Comparison of ENCODE assay signal across 8 mouse cellular contexts in the genomic region with DNA sequence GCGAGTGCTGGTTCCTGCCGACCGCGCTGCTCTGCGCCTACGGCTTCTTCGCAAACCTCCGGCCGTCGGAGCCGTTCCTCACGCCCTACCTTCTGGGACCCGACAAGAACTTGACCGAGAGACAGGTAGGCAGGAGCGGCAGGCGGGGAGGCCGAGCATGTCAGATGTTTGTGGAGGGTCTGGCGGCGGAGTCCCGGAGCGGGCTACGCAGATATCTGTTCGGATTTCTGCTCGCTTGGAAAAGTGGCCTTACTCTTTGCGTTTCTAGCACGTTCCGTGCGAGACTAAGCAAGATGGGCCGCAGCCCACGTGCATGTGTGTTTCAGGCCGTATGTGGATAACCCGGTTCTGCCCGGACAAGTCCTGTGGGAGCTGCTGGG. TPM values are rescaled to one million over a fixed set of nuclear protein-coding genes. Genes with fewer than 3 reads are reported as not detected.
DNase-seq lines count a peak whose midpoint lies in the region; ATAC-seq and TF ChIP-seq lines count a peak whose summit lies in the region.

No protein-coding gene starts in this region.

- peak overlapping the region; percentile 75 for H3K4me2 ChIP-seq in lung, embryonic 14.5 days
- H3K4me2 ChIP-seq in liver, embryonic 16.5 days (ENCODE audit: low read depth, low read length), result peak overlapping the region; percentile 93
- peak overlapping the region; percentile 91 for H3K4me2 ChIP-seq in stomach, postnatal 0 days (replicated peaks; ENCODE audit: low read depth)

- H3K27ac ChIP-seq in lung, embryonic 14.5 days (ENCODE audit: low read depth), result peak overlapping the region; percentile 50; the same call in 1 of the 2 replicates
- H3K27ac ChIP-seq in liver, embryonic 16.5 days (ENCODE audit: low read length), result peak overlapping the region; percentile 85
- peak overlapping the region; percentile 86 for H3K27ac ChIP-seq in stomach, postnatal 0 days (replicated peaks)

- no peaks in the 10 kb centered on the region for H3K36me3 ChIP-seq in lung, embryonic 14.5 days (ENCODE audit: insufficient read depth)
- H3K36me3 ChIP-seq in liver, embryonic 16.5 days (ENCODE audit: control insufficient read depth, insufficient read depth), result no peaks in the 10 kb centered on the region
- no peaks in the 10 kb centered on the region for H3K36me3 ChIP-seq in stomach, postnatal 0 days (ENCODE audit: control insufficient read depth, insufficient read depth, low read length)

- peak overlapping the region; percentile 68 for H3K9ac ChIP-seq in lung, embryonic 14.5 days
- peak overlapping the region; percentile 90 for H3K9ac ChIP-seq in liver, embryonic 16.5 days (ENCODE audit: low read depth, low read length)
- peak overlapping the region; percentile 83 for H3K9ac ChIP-seq in stomach, postnatal 0 days (ENCODE audit: low read length)

- H3K27me3 ChIP-seq in lung, embryonic 14.5 days (ENCODE audit: insufficient read depth, low read length), result no peaks in the 10 kb centered on the region
- no peaks in the 10 kb centered on the region for H3K27me3 ChIP-seq in liver, embryonic 16.5 days (ENCODE audit: control insufficient read depth, insufficient read depth, low read depth, low read length)
- no peaks in the 10 kb centered on the region for H3K27me3 ChIP-seq in stomach, postnatal 0 days (ENCODE audit: control insufficient read depth, insufficient read depth, low read length)

- no peaks in the 10 kb centered on the region for H3K9me3 ChIP-seq in lung, embryonic 14.5 days (ENCODE audit: low read depth, low read length)
- no peaks in the 10 kb centered on the region for H3K9me3 ChIP-seq in liver, embryonic 16.5 days (replicated peaks; ENCODE audit: control insufficient read depth, low read length)
- H3K9me3 ChIP-seq in stomach, postnatal 0 days (ENCODE audit: control insufficient read depth, low read length), result no peaks in the 10 kb centered on the region

- peak overlapping the region; percentile 72 for H3K4me3 ChIP-seq in lung, embryonic 14.5 days (ENCODE audit: low read depth, low read length)
- peak overlapping the region; percentile 84 for H3K4me3 ChIP-seq in liver, embryonic 16.5 days (ENCODE audit: low read depth, low read length)
- H3K4me3 ChIP-seq in stomach, postnatal 0 days (ENCODE audit: low read depth, low read length), result peak overlapping the region; percentile 81

- H3K4me1 ChIP-seq in lung, embryonic 14.5 days (ENCODE audit: insufficient read depth), result peaks cover 6% of the 10 kb centered on the region; the same call in 1 of the 2 replicates
- H3K4me1 ChIP-seq in liver, embryonic 16.5 days (ENCODE audit: control insufficient read depth, low read depth, low read length), result peaks cover 30% of the 10 kb centered on the region
- H3K4me1 ChIP-seq in stomach, postnatal 0 days (replicated peaks; ENCODE audit: control insufficient read depth, insufficient read depth), result no peaks in the 10 kb centered on the region; the same call in none of the 2 replicates

- DNase-seq in lung, embryonic 14.5 days, result peak; percentile 55
- DNase-seq in lung, postnatal 25 days (ENCODE audit: low spot score), result no peak
- peak; percentile 58 for DNase-seq in adipocyte (ENCODE audit: low spot score)
- no peak for DNase-seq in stomach, postnatal 0 days (ENCODE audit: low spot score)
- no peak for DNase-seq in layer of hippocampus, postnatal 14 days (ENCODE audit: low spot score in 2 of 2)
- no peak for DNase-seq in gastrocnemius, postnatal 10 days

- no peak for TF ChIP-seq EP300 in stomach, postnatal 0 days (optimal IDR thresholded peaks at IDR 0.05)

- WGBS in lung, embryonic 14.5 days, result under 1% methylated on average over 33 of the region's 33 CpGs
- WGBS in liver, embryonic 16.5 days (ENCODE audit: insufficient replicate concordance), result under 1% methylated on average over 33 of the region's 33 CpGs
- under 1% methylated on average over 33 of the region's 33 CpGs for WGBS in stomach, postnatal 0 days

- ATAC-seq in lung, embryonic 14.5 days (ENCODE audit: insufficient read depth), result no peak
- ATAC-seq in frontal cortex, adult (ENCODE audit: low TSS enrichment), result peak; percentile 11
- no peak for ATAC-seq in liver, embryonic 16.5 days (ENCODE audit: low read depth)
- ATAC-seq in stomach, postnatal 0 days (ENCODE audit: low FRiP score, low TSS enrichment), result peak; percentile 16

- no peak for TF ChIP-seq CTCF in lung, embryonic 14.5 days (IDR thresholded peaks at IDR 0.05; ENCODE audit: low read depth)
- no peak for TF ChIP-seq CTCF in stomach, postnatal 0 days (IDR thresholded peaks at IDR 0.05; ENCODE audit: low read depth)

RNA-seq across cellular contexts. Expression of gene Slc19a2, which starts 0.5 kb away (rescaled TPM):
- polyA plus RNA-seq in lung, embryonic 14.5 days (2014; fragmentation: Nextera tagmentation; extraction: Ambion mirVana), result 9.2 and 9.4 TPM in 2 replicates
- polyA plus RNA-seq in liver, embryonic 16.5 days (2015; fragmentation: Nextera tagmentation; extraction: Ambion mirVana), result 28.4 and 32.5 TPM in 2 replicates
- 14.8 and 15.3 TPM in 2 replicates for polyA plus RNA-seq in stomach, postnatal 0 days (2015; fragmentation: Nextera tagmentation; extraction: Ambion mirVana)
- total RNA-seq in layer of hippocampus, postnatal 14 days (2021), result 10 to 100 TPM in 1 of 2 experiments, 1 to 10 TPM in 1; 9.8 to 10.8 TPM
- 1 to 10 TPM; 1.2 to 2.1 TPM for total RNA-seq in gastrocnemius, postnatal 10 days (2021)

RNA-seq across cellular contexts. Expression of gene Ccdc181, which starts 26.1 kb away (rescaled TPM):
- polyA plus RNA-seq in lung, embryonic 14.5 days (2014; fragmentation: Nextera tagmentation; extraction: Ambion mirVana), result 5.0 and 6.0 TPM in 2 replicates
- 2.1 and 2.6 TPM in 2 replicates for polyA plus RNA-seq in liver, embryonic 16.5 days (2015; fragmentation: Nextera tagmentation; extraction: Ambion mirVana)
- polyA plus RNA-seq in stomach, postnatal 0 days (2015; fragmentation: Nextera tagmentation; extraction: Ambion mirVana), result 7.5 and 8.6 TPM in 2 replicates
- 10 to 100 TPM; 18.7 to 19.8 TPM for total RNA-seq in layer of hippocampus, postnatal 14 days (2021)
- 1 to 10 TPM; 5.0 to 5.4 TPM for total RNA-seq in gastrocnemius, postnatal 10 days (2021)

RNA-seq across cellular contexts. Expression of gene Nme7, which starts 54.6 kb away (rescaled TPM):
- polyA plus RNA-seq in lung, embryonic 14.5 days (2014; fragmentation: Nextera tagmentation; extraction: Ambion mirVana), result 32.6 and 32.9 TPM in 2 replicates
- polyA plus RNA-seq in liver, embryonic 16.5 days (2015; fragmentation: Nextera tagmentation; extraction: Ambion mirVana), result 8.5 and 9.4 TPM in 2 replicates
- 14.9 and 17.8 TPM in 2 replicates for polyA plus RNA-seq in stomach, postnatal 0 days (2015; fragmentation: Nextera tagmentation; extraction: Ambion mirVana)
- total RNA-seq in layer of hippocampus, postnatal 14 days (2021), result 10 to 100 TPM; 17.0 to 21.9 TPM
- total RNA-seq in gastrocnemius, postnatal 10 days (2021), result 1 to 10 TPM; 6.1 to 6.2 TPM

RNA-seq across cellular contexts. Expression of gene Blzf1, which starts 58.0 kb away (rescaled TPM):
- 23.9 and 27.8 TPM in 2 replicates for polyA plus RNA-seq in lung, embryonic 14.5 days (2014; fragmentation: Nextera tagmentation; extraction: Ambion mirVana)
- 8.8 and 9.1 TPM in 2 replicates for polyA plus RNA-seq in liver, embryonic 16.5 days (2015; fragmentation: Nextera tagmentation; extraction: Ambion mirVana)
- 48.7 and 50.5 TPM in 2 replicates for polyA plus RNA-seq in stomach, postnatal 0 days (2015; fragmentation: Nextera tagmentation; extraction: Ambion mirVana)
- total RNA-seq in layer of hippocampus, postnatal 14 days (2021), result 10 to 100 TPM; 27.6 to 29.2 TPM
- total RNA-seq in gastrocnemius, postnatal 10 days (2021), result 10 to 100 TPM; 23.4 to 25.3 TPM

Comparison
In these comparisons a context has a peak if more than half of its experiments do, and no peak if none do; other contexts are left out.
1. DNase-seq: peak in lung, embryonic 14.5 days (single experiment) and adipocyte (single experiment); none in lung, postnatal 25 days (single experiment), stomach, postnatal 0 days (single experiment), layer of hippocampus, postnatal 14 days (0 of 2) and gastrocnemius, postnatal 10 days (single experiment).
2. ATAC-seq: peak in frontal cortex, adult (single experiment) and stomach, postnatal 0 days (single experiment); none in lung, embryonic 14.5 days (single experiment) and liver, embryonic 16.5 days (single experiment).
3. Peak in every context shown above with its lines, with median percentiles within 50 percentile points of each other: H3K27ac ChIP-seq, H3K4me2 ChIP-seq, H3K4me3 ChIP-seq and H3K9ac ChIP-seq.